Mouse (Mus musculus) stomach, postnatal 0 days (tissue): Measurements from ENCODE around the gene Kcnj6. TPM values are rescaled to one million over a fixed set of nuclear protein-coding genes. Genes with fewer than 3 reads are reported as not detected.

Experiments
- ATAC-seq: fragments of 200-750 bp; cut with Nextera tagmentation; 2 replicates; pipeline ENCODE4 v1.8.0; 2017; ENCODE audit not compliant: low FRiP score, low TSS enrichment
- DNase-seq: peaks from one replicate; pipeline ENCODE4 v3.0.0-alpha.2; 2016; ENCODE audit warnings: low spot score
- H3K27ac ChIP-seq: fragments of 300-500 bp; sonication (generic); replicated peaks from 2 replicates; pipeline ENCODE4 v1.5.1; 2014; ENCODE audit warnings: mild to moderate bottlenecking, control low read depth
- H3K27me3 ChIP-seq: fragments of 300-500 bp; sonication (generic); 2 replicates; pipeline ENCODE4 v1.6.1; 2014; ENCODE audit warnings: low read length; ENCODE audit not compliant: control insufficient read depth, insufficient read depth
- H3K36me3 ChIP-seq: fragments of 300-500 bp; sonication (generic); 2 replicates; pipeline ENCODE4 v1.6.1; 2014; ENCODE audit warnings: low read length, mixed read lengths; ENCODE audit not compliant: control insufficient read depth, insufficient read depth
- H3K4me1 ChIP-seq: fragments of 300-500 bp; sonication (generic); replicated peaks from 2 replicates; pipeline ENCODE4 v1.6.1; 2014; ENCODE audit warnings: antibody characterized with exemption; ENCODE audit not compliant: control insufficient read depth, insufficient read depth
- H3K4me2 ChIP-seq: fragments of 300-500 bp; sonication (generic); replicated peaks from 2 replicates; pipeline ENCODE4 v1.6.1; 2014; ENCODE audit warnings: low read depth, mild to moderate bottlenecking, control low read depth, moderate library complexity
- H3K4me3 ChIP-seq: fragments of 300-500 bp; sonication (generic); 2 replicates; pipeline ENCODE4 v1.5.1; 2014; ENCODE audit warnings: low read depth, low read length, control low read depth
- H3K9ac ChIP-seq: fragments of 300-500 bp; sonication (generic); 2 replicates; pipeline ENCODE4 v1.6.1; 2014; ENCODE audit warnings: mild to moderate bottlenecking, low read length, control low read depth, mixed read lengths
- H3K9me3 ChIP-seq: fragments of 300-500 bp; sonication (generic); 2 replicates; pipeline ENCODE4 v1.6.1; 2016; ENCODE audit warnings: low read length; ENCODE audit not compliant: control insufficient read depth
- CTCF ChIP-seq: IDR thresholded peaks from 2 replicates; pipeline ENCODE4 v1.5.1; 2016; ENCODE audit warnings: antibody characterized with exemption, low read depth, mild to moderate bottlenecking, moderate library complexity
- EP300 ChIP-seq: optimal IDR thresholded peaks from 2 replicates; pipeline ENCODE3; 2016; ENCODE audit warnings: antibody characterized with exemption
- WGBS: fragments of 180-500 bp; shearing (Covaris S2); extraction: QIAGEN DNeasy Blood & Tissue Kit; methylation state at CpG from one replicate; pipeline ENCODE4 v1.1.7; 2014; 5-methylcytosine and 5-hydroxymethylcytosine counted together
- polyA plus RNA-seq: library from polyadenylated mRNA; unstranded; fragments of >200 nt; fragmentation: Nextera tagmentation; extraction: Ambion mirVana; gene quantifications from 2 replicates; pipeline ENCODE4 v1.2.1, GENCODE M21; 2015

Gene Kcnj6
- polyA plus RNA-seq: 0.08 TPM in 1 of 2 replicates, not detected in the other

DNA sequence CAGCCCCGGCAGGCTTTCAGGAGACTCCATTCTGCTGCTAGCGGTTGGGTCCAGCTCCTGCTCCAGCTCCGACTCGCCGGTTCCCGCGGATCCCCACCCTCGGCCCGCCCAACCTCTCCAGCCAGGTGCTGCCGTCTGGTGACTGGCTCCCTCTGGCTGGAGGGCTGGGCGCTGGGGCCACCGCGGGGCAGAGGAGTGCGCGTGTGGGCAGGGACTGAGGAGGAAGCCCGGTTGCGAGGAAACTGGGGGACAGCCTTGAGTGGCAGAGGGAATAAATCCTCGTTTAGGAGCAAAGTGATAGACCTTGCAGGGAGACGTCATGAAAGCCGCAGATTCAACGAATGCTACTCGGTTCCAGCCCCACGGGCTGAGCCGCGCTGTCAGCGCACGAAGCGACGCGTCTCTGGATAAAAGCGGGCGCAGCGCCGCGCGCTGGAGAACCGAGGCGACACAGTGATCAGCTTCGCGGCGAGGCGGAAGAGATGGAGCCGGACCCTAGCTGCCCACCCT is at the start of gene Kcnj6:
Gene Kcnj6, minus strand, starts transcription at position 362 of the 510 bp plus-strand sequence.
- Histone ChIP-seq H3K9ac (no peak within 1 kb of the TSS), H3K4me1 (no peaks in the 10 kb centered on the region), H3K27me3 (no peaks in the 10 kb centered on the region; the same call in 1 of the 2 replicates), H3K27ac (no peak within 1 kb of the TSS), H3K36me3 (no peaks in the 10 kb centered on the region), H3K4me2 (peak within 1 kb of the TSS; percentile 44), H3K9me3 (no peaks in the 10 kb centered on the region), H3K4me3 (no peak within 1 kb of the TSS)
- under 1% methylated on average over 40 of the region's 43 CpGs for WGBS
- ATAC-seq (no peak), DNase-seq (peak; percentile 18)
- TF ChIP-seq EP300 (no peak), CTCF (peak; percentile 62)

DNA sequence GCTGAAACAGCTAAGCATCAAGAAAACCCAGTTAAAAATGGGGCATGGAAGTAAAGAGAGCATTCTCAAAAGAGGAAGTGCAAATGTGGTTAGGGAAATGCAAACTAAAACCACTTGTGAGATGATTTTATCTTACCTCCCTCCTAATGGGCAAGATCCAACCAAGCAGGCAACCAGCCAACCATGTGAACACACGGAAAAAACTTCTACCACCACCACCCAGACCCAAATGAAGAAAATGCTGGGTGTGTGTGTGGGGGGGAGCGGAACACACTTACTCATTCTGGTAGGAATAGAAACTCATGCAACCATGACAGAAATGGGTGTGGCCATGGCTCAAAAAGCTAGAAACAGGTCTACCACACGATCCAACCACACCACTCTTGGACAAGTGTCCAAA is 12.4 kb upstream of the Kcnj6 start:
- no peak overlapping the region for H3K4me2 ChIP-seq
- no peaks in the 10 kb centered on the region for H3K9me3 ChIP-seq
- H3K9ac ChIP-seq: no peak overlapping the region
- no peak overlapping the region for H3K4me3 ChIP-seq
- no peaks in the 10 kb centered on the region for H3K27me3 ChIP-seq
- ATAC-seq: no peak
- no peaks in the 10 kb centered on the region for H3K4me1 ChIP-seq
- TF ChIP-seq EP300 (no peak), CTCF (no peak)
- H3K36me3 ChIP-seq: no peaks in the 10 kb centered on the region
- no peak for DNase-seq
- WGBS: 77% methylated on average over 3 of the region's 3 CpGs
- H3K27ac ChIP-seq: no peak overlapping the region

DNA sequence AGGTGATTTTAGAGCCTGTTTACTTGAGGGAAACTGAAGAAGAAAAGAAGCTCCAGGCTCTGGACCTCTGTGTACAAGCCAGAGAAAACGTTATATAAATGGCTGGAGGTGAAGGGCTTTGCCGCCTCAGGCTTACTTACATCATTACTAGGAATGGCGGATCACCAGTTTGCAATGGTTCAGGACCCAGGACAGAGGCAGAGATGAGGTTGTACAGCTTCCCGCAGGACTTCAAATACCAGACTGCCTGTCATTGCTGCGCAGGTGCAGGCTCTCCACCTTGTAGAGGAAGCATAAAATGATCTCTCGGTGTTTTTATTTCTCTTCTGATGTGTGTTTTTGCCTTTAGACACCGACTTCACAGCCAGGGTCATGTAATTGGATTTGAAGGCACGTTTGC is 7.1 kb upstream of the Kcnj6 start:
- TF ChIP-seq EP300 (no peak), CTCF (no peak)
- Histone ChIP-seq H3K9ac (no peak overlapping the region), H3K4me1 (no peaks in the 10 kb centered on the region)

DNA sequence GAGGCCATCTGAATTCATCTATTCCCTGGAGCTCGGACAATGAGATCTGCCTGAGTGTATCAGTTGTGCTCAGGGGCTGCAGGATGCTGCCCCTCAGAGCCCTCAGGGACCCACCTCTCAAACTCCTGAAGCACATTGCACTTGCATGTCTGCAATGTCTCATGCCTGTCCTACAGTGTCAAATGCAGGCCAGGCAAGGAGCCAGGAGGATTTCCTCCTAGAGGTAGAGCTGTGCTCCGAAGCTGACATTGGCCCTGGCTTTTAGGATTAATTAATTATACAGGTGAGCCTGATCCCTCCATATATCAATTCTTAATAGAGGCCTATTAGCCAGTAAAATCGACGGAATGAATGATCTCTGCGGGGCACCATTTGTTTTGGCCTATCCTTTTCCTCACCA is 2.0 kb upstream of the Kcnj6 start:
- DNase-seq (no peak), ATAC-seq (no peak)
- no peak overlapping the region for H3K27ac ChIP-seq
- H3K36me3 ChIP-seq: no peaks in the 10 kb centered on the region
- WGBS: 75% methylated on average over 5 of the region's 5 CpGs
- TF ChIP-seq CTCF: no peak
- no peak for TF ChIP-seq EP300
- no peak overlapping the region for H3K9ac ChIP-seq
- H3K4me3 ChIP-seq: no peak overlapping the region
- H3K4me2 ChIP-seq: no peak overlapping the region
- no peaks in the 10 kb centered on the region for H3K9me3 ChIP-seq
- H3K27me3 ChIP-seq: no peaks in the 10 kb centered on the region; the same call in 1 of the 2 replicates
- H3K4me1 ChIP-seq: no peaks in the 10 kb centered on the region

More for the DNA sequence above, 7.1 kb upstream of the Kcnj6 start:
- H3K4me2 ChIP-seq: no peak overlapping the region
- DNase-seq: peak; percentile 23
- H3K27ac ChIP-seq: no peak overlapping the region
- H3K36me3 ChIP-seq: no peaks in the 10 kb centered on the region
- no peak for ATAC-seq
- H3K4me3 ChIP-seq: no peak overlapping the region
- H3K27me3 ChIP-seq: no peaks in the 10 kb centered on the region
- 29% methylated on average over 8 of the region's 8 CpGs for WGBS
- H3K9me3 ChIP-seq: no peaks in the 10 kb centered on the region

DNA sequence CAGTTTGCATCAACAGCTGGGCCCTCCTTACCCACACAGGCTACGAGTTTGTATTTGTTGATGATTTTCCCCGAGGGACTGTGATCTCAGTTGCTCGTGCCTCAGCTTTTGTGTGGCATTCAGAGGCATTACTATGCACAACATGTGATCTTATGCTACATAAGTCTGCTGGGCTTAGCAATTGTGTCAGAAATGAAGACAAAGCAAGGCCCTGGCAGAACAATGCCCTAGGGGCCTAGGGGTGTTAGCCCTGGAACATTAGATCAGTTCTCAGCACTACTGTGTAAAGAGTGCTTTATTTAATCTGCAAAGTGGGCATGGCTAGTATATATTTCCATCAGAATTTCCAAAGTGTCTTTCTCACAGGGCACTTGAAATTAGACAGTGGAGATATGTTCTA is 1.5 kb upstream of the Kcnj6 start:
- no peaks in the 10 kb centered on the region for H3K4me1 ChIP-seq
- no peaks in the 10 kb centered on the region for H3K36me3 ChIP-seq
- ATAC-seq (no peak), DNase-seq (no peak)
- no peak overlapping the region for H3K4me2 ChIP-seq
- no peak overlapping the region for H3K27ac ChIP-seq
- no peak overlapping the region for H3K9ac ChIP-seq
- H3K4me3 ChIP-seq: no peak overlapping the region
- H3K9me3 ChIP-seq: no peaks in the 10 kb centered on the region
- TF ChIP-seq CTCF (no peak), EP300 (no peak)
- WGBS: 57% methylated on average over 3 of the region's 3 CpGs
- H3K27me3 ChIP-seq: no peaks in the 10 kb centered on the region; the same call in 1 of the 2 replicates

DNA sequence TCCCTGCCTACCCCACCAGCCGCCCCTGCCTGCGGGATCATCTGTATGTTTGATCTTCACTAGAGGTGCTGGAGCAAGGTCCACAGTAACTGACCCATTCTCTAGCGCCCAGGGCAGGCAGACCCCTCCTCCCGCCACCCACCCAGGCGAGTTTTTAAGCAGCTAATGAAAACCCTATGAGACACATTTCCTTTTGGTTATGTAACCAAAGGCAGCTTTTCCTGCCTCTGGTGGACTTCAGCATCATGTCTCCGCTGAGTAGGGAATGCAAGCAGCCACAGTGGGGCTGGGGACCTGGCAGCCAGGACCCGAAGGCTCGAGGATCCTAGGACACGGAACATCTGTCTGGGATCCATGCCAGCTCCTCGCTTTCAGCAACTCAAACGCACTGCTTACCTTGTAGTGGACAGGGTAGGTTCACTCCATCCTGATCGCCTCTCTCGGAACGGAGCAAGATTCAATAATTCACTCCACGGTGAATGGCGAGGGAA is 665 bp downstream of the Kcnj6 start:
- Histone ChIP-seq H3K9me3 (no peaks in the 10 kb centered on the region), H3K36me3 (no peaks in the 10 kb centered on the region), H3K4me1 (no peaks in the 10 kb centered on the region), H3K27me3 (no peaks in the 10 kb centered on the region; the same call in 1 of the 2 replicates), H3K4me2 (no peak overlapping the region), H3K27ac (no peak overlapping the region), H3K4me3 (no peak overlapping the region), H3K9ac (no peak overlapping the region)
- ATAC-seq (no peak), DNase-seq (no peak)
- WGBS: 15% methylated on average over 16 of the region's 16 CpGs
- no peak for TF ChIP-seq EP300
- TF ChIP-seq CTCF: no peak
